Mouse (Mus musculus): Measurements from ENCODE around the gene Maml2.

- TF ChIP-seq CTCF (IDR thresholded peaks at IDR 0.05) (no peak), EP300 (IDR thresholded peaks at IDR 0.05) (no peak)
Measured at GRCm38 (mm10) chr9:13554773-13555172, 257.0 kb downstream of the Maml2 start.

Data from lung, postnatal 0 days (tissue).